Mouse (Mus musculus) heart, postnatal 14 days (tissue): ENCODE measurements around the gene Pim1. TPM values are rescaled to one million over a fixed set of nuclear protein-coding genes. Genes with fewer than 3 reads are reported as not detected.

Experiments used
- total RNA-seq, 2 experiments: library from RNA; stranded (reverse); gene quantifications; 2 replicates each; pipeline ENCODE4 v1.2.3; 2021

Pim1 gene
- total RNA-seq, 2 experiments from 2014 or later, result 30.8 to 33.7 TPM

Other genes starting within 250 kb of the Pim1 start
- gene Ppil1, start 226.6 kb upstream of the Pim1 start, total RNA-seq, result 10 to 100 TPM; 28.8 to 33.5 TPM
- gene BC004004, start 222.0 kb upstream of the Pim1 start, total RNA-seq, result 100 to 1,000 TPM; 189 to 195 TPM
- gene Pi16, start 173.1 kb upstream of the Pim1 start, total RNA-seq, result 10 to 100 TPM; 34.3 to 47.8 TPM
- 100 to 1,000 TPM; 272 to 279 TPM for gene Mtch1, start 142.8 kb upstream of the Pim1 start, total RNA-seq
- gene Fgd2, start 129.8 kb upstream of the Pim1 start, total RNA-seq, result 1 to 10 TPM; 2.3 to 2.9 TPM
- gene Gm17657, start 58.9 kb downstream of the Pim1 start, total RNA-seq, result not detected
- gene Tbc1d22b, start 59.0 kb downstream of the Pim1 start, total RNA-seq, result 10 to 100 TPM; 14.5 to 15.1 TPM
- gene Tmem217, start 61.6 kb downstream of the Pim1 start, total RNA-seq, result not detected
- 10 to 100 TPM; 22.4 to 24.6 TPM for gene Rnf8, start 124.0 kb downstream of the Pim1 start, total RNA-seq
- 1 to 10 TPM; 1.0 to 1.3 TPM for gene Gm28043, start 124.1 kb downstream of the Pim1 start, total RNA-seq
- 10 to 100 TPM; 45.8 to 60.7 TPM for gene Cmtr1, start 169.8 kb downstream of the Pim1 start, total RNA-seq
- 10 to 100 TPM; 11.4 to 12.1 TPM for gene Ccdc167, start 226.3 kb downstream of the Pim1 start, total RNA-seq